Mouse (Mus musculus) lung, postnatal 14 days (tissue): Measurements from ENCODE around the gene Rcor1.
A peak's percentile ranks its signal among the peaks of the same experiment; 100 is the strongest.

Experiments used
- DNase-seq: peaks from one replicate; pipeline ENCODE4 v3.0.0; 2021

The Rcor1 gene

GRCm38 (mm10) chr12:111135953-111136352, 96.8 kb downstream of the Rcor1 start:
- DNase-seq: no peak

GRCm38 (mm10) chr12:111137079-111137478, 97.9 kb downstream of the Rcor1 start:
- DNase-seq: no peak

DNA sequence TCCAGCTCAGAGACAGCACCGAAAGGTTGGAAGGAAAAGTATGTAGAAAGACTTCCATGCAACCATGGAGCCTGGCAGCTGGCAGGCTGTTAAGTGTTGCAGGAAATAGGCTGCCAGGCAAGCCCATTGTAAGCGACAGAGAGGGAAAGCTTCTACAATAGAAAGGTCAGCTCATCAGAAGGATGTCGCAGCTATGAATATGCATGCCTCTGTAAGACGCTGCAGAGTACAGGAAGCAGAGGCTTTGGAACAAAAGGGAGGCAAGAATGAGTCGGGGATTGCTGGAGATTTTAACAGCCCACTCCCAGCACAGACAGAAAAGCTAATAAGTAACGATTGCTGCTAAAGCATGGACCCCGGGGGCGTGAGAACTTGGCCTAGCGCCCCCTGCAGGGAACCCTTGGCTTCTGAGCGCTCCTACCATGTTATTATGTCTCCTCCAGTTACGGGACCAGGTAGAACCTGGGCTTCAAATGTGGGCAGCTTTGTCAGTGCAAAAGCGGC, 103.9 kb downstream of the Rcor1 start:
- peak; percentile 34 for DNase-seq

DNA sequence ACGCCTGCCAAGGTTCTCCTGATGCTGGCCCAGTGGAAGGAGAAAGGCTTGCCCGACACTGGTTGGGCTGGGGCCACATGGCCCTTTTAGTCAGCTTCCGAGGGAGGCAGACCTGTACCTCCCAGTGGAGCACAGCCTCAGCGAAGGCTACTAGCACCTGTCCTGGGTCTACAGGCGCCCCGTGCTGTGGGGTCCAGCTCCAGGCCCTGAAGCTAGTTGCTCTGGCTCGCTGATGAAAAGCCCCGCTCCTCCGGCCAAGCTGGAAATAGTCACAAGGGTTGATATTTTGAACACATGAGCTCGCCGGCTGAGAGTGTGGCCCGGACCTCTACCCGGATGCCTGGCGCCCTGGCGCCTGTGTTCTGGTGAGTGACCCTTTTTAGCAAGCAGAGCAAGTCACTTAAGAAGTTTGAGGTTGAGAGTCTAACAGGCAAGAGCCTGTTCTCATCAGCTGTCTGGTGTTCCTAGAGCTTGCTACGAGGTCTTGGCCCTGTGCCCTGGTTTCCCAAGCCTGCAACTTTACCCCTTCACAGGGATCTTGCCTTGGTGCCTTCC, 104.4 kb downstream of the Rcor1 start:
- peak; percentile 59 for DNase-seq

DNA sequence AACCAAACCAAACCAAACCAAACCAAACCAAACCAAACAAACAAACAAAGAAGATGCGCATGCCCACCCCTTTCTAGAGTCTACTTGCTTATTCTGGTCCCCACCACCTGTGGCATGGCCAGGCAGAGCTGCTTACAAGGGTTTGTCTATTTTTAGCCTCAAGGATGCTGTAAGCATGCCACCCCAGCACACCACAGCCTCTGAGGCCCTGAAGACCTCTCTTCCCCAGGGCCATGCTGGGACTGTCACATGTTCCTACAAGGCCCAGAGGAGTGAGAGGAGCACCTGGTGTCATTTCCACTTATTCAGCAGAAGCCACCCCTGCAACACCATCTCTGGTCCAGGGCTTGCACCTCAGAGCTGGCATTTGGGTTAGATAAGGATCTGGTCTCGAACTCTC, 105.4 kb downstream of the Rcor1 start:
- no peak for DNase-seq

DNA sequence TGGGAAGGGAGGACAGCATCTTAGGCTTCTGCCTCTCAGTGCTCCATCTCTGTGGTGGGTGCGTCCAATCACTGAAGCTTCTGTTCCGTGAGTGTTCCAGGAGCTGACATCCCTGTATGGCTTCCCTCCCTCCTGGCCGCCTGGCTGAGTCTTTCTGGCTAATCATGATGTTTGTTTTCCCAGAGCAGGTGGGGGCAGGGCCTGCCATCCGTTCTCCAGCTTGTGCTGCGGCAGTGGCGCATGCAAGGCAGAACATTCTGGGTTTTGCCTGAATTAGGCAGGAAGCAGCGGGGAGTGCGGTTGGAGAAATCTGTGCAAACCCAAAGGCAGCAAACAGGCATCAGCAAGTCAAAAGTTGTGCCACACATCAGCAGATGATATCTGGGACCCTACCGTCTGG, 106.1 kb downstream of the Rcor1 start:
- DNase-seq: no peak

- no peak for DNase-seq
Observed at GRCm38 (mm10) chr12:111149495-111150235, 110.5 kb downstream of the Rcor1 start.

DNA sequence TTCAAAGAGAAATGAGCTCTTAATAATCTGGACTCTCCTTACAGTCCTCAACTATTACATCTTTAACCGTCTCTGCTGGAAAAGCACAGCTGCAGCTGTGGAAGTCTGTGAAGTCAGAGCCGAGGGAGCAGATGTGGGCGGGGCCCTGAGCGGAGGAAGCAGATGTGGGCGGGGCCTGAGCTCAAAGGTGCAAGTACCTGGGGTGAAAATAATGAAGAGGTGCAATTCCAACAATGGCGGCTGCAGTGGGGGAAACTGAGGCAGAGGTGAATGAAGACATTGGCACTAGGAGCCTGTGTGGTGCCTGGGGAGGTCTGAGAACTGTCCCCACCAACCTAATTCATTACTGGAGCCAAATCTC, 111.1 kb downstream of the Rcor1 start:
- no peak for DNase-seq

DNA sequence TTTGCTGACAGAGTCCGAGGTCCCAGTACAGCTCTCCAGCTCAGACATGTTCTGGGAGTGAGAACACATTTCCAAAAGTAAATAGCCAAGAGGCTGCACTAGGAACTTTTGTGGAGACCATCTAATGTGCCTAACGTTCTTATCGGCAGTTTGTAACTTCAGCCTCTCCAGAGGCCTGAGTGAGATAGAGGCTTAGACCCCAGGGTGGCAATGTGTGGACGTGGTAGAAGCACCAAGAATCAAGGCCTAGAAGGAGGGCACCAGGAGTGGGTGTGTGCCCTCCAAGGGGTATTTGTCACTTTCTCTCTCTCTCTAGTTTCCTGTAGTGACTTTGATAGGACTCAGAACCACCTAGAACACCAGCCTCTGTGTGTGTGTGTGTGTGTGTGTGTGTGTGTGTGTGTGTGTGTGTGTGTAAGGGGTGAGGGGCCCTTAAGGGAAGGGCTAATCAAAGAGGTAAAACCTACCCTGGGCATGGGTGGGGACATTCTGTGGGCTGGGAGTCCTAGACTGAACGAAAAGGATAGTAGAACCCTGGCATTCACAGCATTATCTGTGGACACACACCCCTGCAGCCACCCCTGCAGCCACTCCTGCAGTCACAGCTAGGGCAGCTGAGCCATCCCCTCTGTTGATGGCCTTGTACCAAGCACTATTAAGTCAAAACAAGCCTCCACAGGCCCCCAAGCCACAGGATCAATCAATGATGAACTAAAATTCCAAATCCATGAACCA, 112.4 kb downstream of the Rcor1 start:
- DNase-seq: no peak

- no peak for DNase-seq
Observed at GRCm38 (mm10) chr12:111152579-111152978, 113.4 kb downstream of the Rcor1 start.

DNA sequence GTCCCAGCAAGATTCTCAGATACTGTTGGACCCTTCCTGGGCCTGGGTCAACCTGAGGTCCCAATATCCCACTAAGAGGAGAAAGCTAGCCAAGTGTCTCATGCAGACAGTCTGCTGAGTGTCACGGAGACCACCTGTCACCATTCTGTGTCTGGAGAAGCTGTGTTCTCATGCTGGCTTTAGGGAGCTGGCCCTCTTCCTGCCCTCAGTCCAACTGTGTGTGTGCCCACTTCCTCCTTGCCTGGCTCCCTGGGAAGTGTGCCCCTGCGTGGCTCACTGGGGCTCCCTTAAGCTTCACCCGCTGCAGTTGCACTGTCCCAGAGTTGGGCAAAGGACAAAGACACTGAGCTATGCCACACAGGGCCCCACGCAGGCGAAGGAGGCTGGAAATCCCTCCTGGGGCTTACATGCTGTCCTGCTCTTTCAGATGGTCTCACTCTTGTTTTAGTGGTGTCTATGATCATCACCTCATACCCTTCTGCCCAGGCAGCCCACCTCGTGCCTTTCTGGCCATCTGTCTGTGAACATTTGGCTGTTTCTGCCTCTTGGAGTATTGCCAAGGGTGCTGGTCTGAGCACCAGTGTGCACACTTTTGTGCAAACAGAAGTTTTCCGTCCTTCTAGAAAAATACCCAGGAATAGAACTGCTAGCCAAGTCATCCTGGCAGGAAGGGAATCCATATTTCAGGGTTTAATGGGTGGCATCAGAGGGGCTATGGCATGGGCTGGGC, 114.0 kb downstream of the Rcor1 start:
- no peak for DNase-seq

DNA sequence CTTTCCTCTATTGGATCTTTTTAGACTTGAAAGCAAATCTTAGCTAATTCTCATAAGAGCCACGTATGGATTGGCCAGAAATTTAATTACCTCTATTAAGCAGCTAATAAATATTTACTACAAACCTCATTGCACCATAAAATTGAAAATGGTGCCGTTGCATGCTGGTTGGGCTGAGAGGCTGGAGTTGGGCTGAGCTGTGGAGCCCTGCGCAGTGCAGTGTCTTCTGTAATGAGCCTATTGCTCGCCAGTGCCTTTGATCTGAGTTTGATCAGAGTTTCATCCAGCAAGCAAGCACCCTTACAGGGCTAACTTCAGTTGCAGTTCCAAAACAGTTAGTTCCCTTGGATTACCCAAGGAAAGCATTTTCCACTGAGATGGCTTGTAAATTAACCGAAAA, 114.8 kb downstream of the Rcor1 start:
- no peak for DNase-seq

GRCm38 (mm10) chr12:111154641-111155040, 115.5 kb downstream of the Rcor1 start:
- DNase-seq: no peak

- no peak for DNase-seq
Observed at GRCm38 (mm10) chr12:111155756-111156155, 116.6 kb downstream of the Rcor1 start.

DNA sequence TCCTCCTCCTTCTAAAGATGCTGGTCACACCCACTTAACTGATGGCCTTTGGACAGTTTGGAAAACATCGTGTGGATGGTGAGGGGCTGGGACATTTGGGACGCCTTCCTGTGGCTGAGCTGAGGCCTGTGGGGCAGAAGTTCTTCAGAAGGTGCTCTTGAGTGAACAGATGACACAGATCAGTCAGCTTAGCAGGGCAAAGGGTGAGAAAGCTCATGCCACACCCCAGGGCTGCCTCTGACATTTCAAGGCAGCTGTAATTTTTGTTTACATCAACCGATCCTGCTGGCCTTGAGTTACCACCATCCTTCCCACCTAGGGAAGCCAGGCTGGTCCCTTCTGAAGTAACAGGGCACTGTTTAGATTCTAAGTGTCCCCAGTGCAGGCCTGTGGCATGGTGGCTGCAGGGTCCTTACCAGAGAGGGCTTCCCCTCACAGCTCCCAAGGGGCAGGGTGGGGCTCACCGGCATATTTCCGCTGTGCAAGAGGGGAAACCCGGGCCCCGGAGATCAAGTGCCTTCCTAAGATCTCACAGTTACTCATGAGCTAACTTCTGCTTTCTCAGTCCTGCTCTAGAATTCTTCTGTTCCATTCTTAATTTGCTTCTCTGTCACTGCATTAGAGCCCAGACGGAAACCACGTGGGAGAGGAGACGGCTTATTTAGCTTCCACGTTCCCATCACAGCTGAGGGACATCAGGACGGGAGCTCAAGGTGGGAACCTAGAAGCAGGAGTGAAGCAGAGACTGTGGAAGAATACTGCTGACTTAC, 120.7 kb downstream of the Rcor1 start:
- peak; percentile 59 for DNase-seq

DNA sequence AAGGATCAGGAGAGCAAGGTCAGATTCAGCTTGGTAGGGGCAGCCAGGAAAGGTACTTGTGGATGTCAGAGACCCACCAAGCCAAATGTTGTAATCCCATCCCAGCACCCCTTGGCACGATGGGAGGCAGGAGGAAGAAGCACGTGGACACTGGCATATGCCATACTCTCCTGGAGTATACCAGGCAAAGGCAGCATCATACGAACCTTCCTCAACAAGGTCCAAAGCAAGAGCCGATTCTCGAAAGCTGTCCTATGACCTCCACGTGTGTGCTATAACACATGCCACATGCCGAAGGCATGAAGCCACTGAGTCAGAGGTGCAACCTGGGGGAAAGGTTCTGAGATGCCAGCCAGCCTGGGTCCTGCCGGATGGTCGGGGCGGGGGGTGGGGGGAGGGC, 121.7 kb downstream of the Rcor1 start:
- DNase-seq: no peak

- no peak for DNase-seq
Observed at GRCm38 (mm10) chr12:111161943-111162311, 122.8 kb downstream of the Rcor1 start.

GRCm38 (mm10) chr12:111162312-111163061, 123.3 kb downstream of the Rcor1 start:
- DNase-seq: peak; percentile 22

- peak; percentile 90 for DNase-seq
Observed at GRCm38 (mm10) chr12:111164310-111164751, 125.2 kb downstream of the Rcor1 start.

DNA sequence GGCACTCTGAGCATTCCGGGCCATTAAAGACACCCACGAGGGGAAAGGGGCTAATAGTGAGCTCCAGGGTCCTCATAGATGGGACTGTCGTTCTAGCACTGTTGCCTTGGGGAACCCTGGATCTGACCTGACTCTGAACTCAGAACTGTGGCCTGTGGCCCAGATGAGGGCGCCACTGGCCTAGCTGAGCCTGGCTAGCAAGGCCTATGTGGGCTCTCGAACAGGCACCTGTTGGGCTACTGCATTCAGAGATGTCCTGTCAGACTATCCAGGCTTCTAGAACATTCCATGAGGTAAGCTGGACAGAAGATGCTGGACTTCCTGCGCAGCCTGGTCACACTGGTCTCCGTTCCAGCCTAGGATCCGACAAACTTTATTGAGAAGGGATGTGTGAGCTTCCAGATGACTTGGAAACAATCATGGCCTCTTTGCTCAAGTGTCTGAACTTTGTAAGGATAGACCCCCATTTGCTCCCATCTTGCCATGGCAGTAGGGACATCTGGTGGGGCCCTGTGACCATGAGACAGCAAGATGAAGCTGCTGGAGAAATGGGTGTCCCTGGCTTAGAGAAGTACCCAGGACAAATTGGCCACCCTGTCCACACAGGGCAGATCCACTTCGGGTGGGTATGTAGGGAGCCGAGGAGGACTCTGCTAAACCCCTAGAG, 126.1 kb downstream of the Rcor1 start:
- peak; percentile 31 for DNase-seq
